Mouse (Mus musculus) brain, embryonic 14.5 days (tissue): ENCODE measurements around the gene Ptgfrn.

ENCODE experiments used
- CTCF ChIP-seq: fragments of 200-500 bp; IDR thresholded peaks from 2 replicates; pipeline ENCODE4 v1.5.1; 2012; ENCODE audit warnings: inconsistent platforms, mild to moderate bottlenecking, moderate library complexity, borderline replicate concordance; ENCODE audit not compliant: insufficient read depth, insufficient read length; ENCODE audit errors: extremely low read depth
- POLR2A ChIP-seq: fragments of 200-500 bp; IDR thresholded peaks from 2 replicates; pipeline ENCODE4 v1.6.1; 2012; ENCODE audit warnings: mild to moderate bottlenecking, inconsistent platforms, borderline replicate concordance; ENCODE audit not compliant: poor library complexity, insufficient read depth, insufficient read length, severe bottlenecking; ENCODE audit errors: extremely low read depth

DNA sequence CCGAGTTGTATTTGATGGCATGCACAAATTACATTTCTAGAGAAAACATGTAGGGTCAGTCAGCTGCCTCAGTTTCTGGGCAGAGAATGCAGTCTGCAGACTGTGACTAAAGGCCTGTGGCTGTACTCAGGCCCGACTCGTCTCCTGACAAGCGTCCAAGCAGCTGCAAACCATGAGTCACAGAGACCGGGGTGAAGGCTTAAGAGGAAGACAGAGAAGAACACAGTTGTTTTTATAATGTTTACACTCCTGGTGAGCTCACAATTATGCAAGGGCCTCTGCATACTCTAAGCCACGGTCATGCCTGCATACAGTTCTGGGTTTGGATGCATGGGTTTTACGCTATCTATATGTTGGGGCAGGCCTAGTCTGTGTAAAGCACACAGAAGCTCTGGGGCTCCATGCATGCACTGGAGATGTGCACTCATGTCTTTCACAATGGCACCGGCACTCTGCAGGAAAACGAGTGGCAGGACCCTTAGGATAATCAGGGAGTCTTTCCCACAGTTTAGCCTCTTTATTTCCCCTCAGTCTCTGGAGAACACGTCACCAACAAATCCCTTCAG lies 39.8 kb downstream of the Ptgfrn start:
- TF ChIP-seq CTCF (no peak), POLR2A (no peak)
